Mouse (Mus musculus) forebrain, embryonic 14.5 days (tissue): ENCODE measurements around the gene Dmbt1. TPM values are rescaled to one million over a fixed set of nuclear protein-coding genes. Genes with fewer than 3 reads are reported as not detected.

Experiments
- ATAC-seq: fragments of 200-750 bp; cut with Nextera tagmentation; 2 replicates; pipeline ENCODE4 v1.8.0; 2017; ENCODE audit warnings: mild to moderate bottlenecking, moderate library complexity
- DNase-seq: peaks from one replicate; pipeline ENCODE4 v3.0.0-alpha.2; 2015; ENCODE audit warnings: low spot score
- H3K27ac ChIP-seq: fragments of 300-500 bp; sonication (generic); 2 replicates; pipeline ENCODE4 v1.5.1; 2014; ENCODE audit warnings: low read depth, mild to moderate bottlenecking, control low read depth, low read length, moderate library complexity
- H3K27me3 ChIP-seq: fragments of 300-500 bp; sonication (generic); replicated peaks from 2 replicates; pipeline ENCODE4 v1.6.1; 2014; ENCODE audit warnings: low read length, control low read depth, mixed read lengths; ENCODE audit not compliant: control insufficient read depth, insufficient read depth
- H3K36me3 ChIP-seq: fragments of 300-500 bp; sonication (generic); 2 replicates; pipeline ENCODE4 v1.6.1; 2014; ENCODE audit warnings: low read length, control low read depth; ENCODE audit not compliant: control insufficient read depth, insufficient read depth
- H3K4me1 ChIP-seq: fragments of 300-500 bp; sonication (generic); 2 replicates; pipeline ENCODE4 v1.6.1; 2014; ENCODE audit warnings: antibody characterized with exemption, low read length, control low read depth; ENCODE audit not compliant: control insufficient read depth, insufficient read depth
- H3K4me2 ChIP-seq: fragments of 300-500 bp; sonication (generic); 2 replicates; pipeline ENCODE4 v1.6.1; 2014; ENCODE audit warnings: mild to moderate bottlenecking, control low read depth, low read length
- H3K4me3 ChIP-seq: fragments of 300-500 bp; sonication (generic); 2 replicates; pipeline ENCODE4 v1.5.1; 2014; ENCODE audit warnings: low read depth, low read length, control low read depth
- H3K9ac ChIP-seq: fragments of 300-500 bp; sonication (generic); 2 replicates; pipeline ENCODE4 v1.6.1; 2014; ENCODE audit warnings: mild to moderate bottlenecking, low read length, control low read depth, moderate library complexity
- H3K9me3 ChIP-seq: fragments of 300-500 bp; sonication (generic); replicated peaks from 2 replicates; pipeline ENCODE4 v1.6.1; 2016; ENCODE audit warnings: low read length, control low read depth, mixed read lengths; ENCODE audit not compliant: control insufficient read depth
- WGBS: fragments of 180-500 bp; shearing (Covaris S2); extraction: QIAGEN DNeasy Blood & Tissue Kit; methylation state at CpG from one replicate; pipeline ENCODE4 v1.1.7; 2014; 5-methylcytosine and 5-hydroxymethylcytosine counted together
- polyA plus RNA-seq: library from polyadenylated mRNA; unstranded; fragments of >200 nt; fragmentation: Nextera tagmentation; extraction: Ambion mirVana; gene quantifications from 2 replicates; pipeline ENCODE4 v1.2.1, GENCODE M21; 2014

Dmbt1 gene
- polyA plus RNA-seq, 1 experiment from 2014 or later, result not detected

DNA sequence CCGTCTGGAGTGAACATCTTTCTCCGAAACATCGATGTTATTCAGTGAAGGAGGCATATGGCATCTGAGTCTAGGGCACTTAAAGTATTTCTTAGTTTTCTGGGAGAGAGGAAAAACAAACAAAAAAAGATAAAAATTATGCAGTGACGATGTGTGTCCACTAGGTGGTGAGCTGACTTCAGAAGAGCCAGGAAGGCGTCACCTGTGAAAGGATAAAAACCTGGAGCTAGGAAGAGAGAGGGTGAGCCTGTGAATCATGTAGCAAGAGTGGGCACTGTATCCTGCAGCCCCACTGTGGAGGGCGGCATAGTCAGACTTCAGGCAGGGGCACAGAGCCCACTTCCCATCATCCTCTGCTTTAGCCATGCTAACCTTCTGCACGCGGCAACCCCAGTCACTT is 37.9 kb upstream of the Dmbt1 start:
- Histone ChIP-seq H3K4me3 (no peak overlapping the region), H3K27ac (no peak overlapping the region), H3K36me3 (no peaks in the 10 kb centered on the region), H3K4me2 (no peak overlapping the region), H3K9me3 (no peaks in the 10 kb centered on the region), H3K4me1 (no peaks in the 10 kb centered on the region), H3K27me3 (no peaks in the 10 kb centered on the region), H3K9ac (no peak overlapping the region)
- no peak for ATAC-seq
- peak; percentile 41 for DNase-seq
- 54% methylated on average over 8 of the region's 8 CpGs for WGBS

DNA sequence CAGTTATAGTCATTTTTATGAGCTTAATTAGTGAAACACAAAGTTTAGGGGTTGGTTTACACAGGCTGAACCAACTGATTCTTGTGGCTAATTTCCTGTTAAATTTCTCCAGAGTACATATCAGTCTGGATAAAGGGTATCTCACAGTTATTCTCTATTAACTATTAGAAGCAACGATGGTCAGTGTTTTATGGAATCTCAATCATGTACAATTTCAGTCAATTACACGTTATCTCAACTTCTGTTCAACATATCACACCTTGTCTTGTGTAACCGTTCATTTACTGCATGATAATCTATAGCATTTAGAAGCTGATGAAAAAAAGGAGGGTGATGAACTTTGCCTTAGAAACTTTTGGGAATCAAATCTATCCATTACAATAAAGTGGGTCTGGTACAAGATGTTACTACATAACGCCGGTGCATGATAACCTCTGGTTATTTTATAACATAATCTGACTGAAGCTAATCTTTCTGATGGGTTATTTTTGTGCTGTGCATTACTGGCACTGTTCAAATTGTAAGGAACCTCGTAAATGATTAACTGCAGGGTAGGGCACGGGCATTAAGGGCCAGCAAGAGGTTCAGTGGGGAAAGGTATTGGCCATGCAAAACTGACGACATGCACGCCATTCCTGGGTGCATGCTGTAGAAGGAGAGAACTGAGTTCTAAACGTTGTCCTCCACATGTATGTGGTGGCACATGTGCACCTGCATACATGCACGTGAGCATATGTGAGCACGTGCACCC is 29.7 kb upstream of the Dmbt1 start:
- Histone ChIP-seq H3K36me3 (no peaks in the 10 kb centered on the region), H3K4me3 (no peak overlapping the region), H3K4me2 (no peak overlapping the region), H3K27me3 (no peaks in the 10 kb centered on the region), H3K9ac (no peak overlapping the region), H3K9me3 (peaks cover 5% of the 10 kb centered on the region; the same call in 1 of the 2 replicates), H3K4me1 (no peaks in the 10 kb centered on the region), H3K27ac (no peak overlapping the region)
- WGBS, result 92% methylated on average over 12 of the region's 12 CpGs
- ATAC-seq (no peak), DNase-seq (no peak)

GRCm38 (mm10) chr7:131004071-131004470 is 27.8 kb upstream of the Dmbt1 start:
- Histone ChIP-seq H3K4me3 (no peak overlapping the region), H3K4me2 (no peak overlapping the region), H3K27me3 (no peaks in the 10 kb centered on the region), H3K9ac (no peak overlapping the region), H3K36me3 (no peaks in the 10 kb centered on the region), H3K9me3 (peaks cover 5% of the 10 kb centered on the region; the same call in 1 of the 2 replicates), H3K4me1 (no peaks in the 10 kb centered on the region), H3K27ac (no peak overlapping the region)
- DNase-seq (no peak), ATAC-seq (no peak)
- 86% methylated on average over 5 of the region's 5 CpGs for WGBS

- H3K4me2 ChIP-seq, result no peak overlapping the region
- H3K4me3 ChIP-seq, result no peak overlapping the region
- H3K9ac ChIP-seq, result no peak overlapping the region
- 100% methylated on average over 2 of the region's 2 CpGs for WGBS
- H3K4me1 ChIP-seq, result no peaks in the 10 kb centered on the region
- H3K27ac ChIP-seq, result no peak overlapping the region
- H3K27me3 ChIP-seq, result no peaks in the 10 kb centered on the region
- no peaks in the 10 kb centered on the region for H3K36me3 ChIP-seq
- DNase-seq (no peak), ATAC-seq (no peak)
- peaks cover 5% of the 10 kb centered on the region; the same call in 1 of the 2 replicates for H3K9me3 ChIP-seq
Observed at GRCm38 (mm10) chr7:131007221-131007620, 24.6 kb upstream of the Dmbt1 start.

GRCm38 (mm10) chr7:131009178-131009577 is 22.7 kb upstream of the Dmbt1 start:
- H3K4me3 ChIP-seq, result no peak overlapping the region
- H3K27me3 ChIP-seq, result no peaks in the 10 kb centered on the region
- H3K36me3 ChIP-seq, result no peaks in the 10 kb centered on the region
- 82% methylated on average over 5 of the region's 5 CpGs for WGBS
- no peak overlapping the region for H3K4me2 ChIP-seq
- peaks cover 5% of the 10 kb centered on the region; the same call in 1 of the 2 replicates for H3K9me3 ChIP-seq
- DNase-seq (no peak), ATAC-seq (no peak)
- H3K27ac ChIP-seq, result no peak overlapping the region
- no peaks in the 10 kb centered on the region for H3K4me1 ChIP-seq
- no peak overlapping the region for H3K9ac ChIP-seq

GRCm38 (mm10) chr7:131011901-131012300 is 20.0 kb upstream of the Dmbt1 start:
- 83% methylated on average over 1 of the region's 1 CpGs for WGBS
- no peak overlapping the region for H3K9ac ChIP-seq
- H3K4me1 ChIP-seq, result no peaks in the 10 kb centered on the region
- H3K27me3 ChIP-seq, result no peaks in the 10 kb centered on the region
- ATAC-seq (no peak), DNase-seq (no peak)
- no peak overlapping the region for H3K4me3 ChIP-seq
- H3K4me2 ChIP-seq, result no peak overlapping the region
- H3K27ac ChIP-seq, result no peak overlapping the region
- peaks cover 3% of the 10 kb centered on the region; the same call in 1 of the 2 replicates for H3K9me3 ChIP-seq
- no peaks in the 10 kb centered on the region for H3K36me3 ChIP-seq

DNA sequence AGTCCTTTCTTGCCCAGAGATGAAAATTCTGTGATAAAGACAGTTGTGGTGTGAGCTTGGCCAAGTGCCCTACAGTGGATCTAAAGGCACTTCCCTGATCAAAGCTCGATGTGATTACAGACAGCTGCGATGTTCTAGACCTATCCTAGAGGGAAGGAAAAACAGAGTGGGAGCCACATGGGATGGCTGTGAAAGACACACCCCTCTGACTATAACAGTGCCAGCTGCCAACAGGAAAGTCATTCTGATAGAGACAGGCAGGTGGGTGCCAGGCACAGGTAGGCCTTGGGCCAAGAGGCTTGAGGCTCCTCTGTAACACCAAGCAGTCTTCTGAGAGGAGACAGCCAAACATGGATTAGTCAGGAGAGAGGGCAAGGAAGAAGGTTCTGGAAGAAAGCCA is 12.7 kb upstream of the Dmbt1 start:
- 91% methylated on average over 2 of the region's 2 CpGs for WGBS
- H3K36me3 ChIP-seq, result no peaks in the 10 kb centered on the region

DNA sequence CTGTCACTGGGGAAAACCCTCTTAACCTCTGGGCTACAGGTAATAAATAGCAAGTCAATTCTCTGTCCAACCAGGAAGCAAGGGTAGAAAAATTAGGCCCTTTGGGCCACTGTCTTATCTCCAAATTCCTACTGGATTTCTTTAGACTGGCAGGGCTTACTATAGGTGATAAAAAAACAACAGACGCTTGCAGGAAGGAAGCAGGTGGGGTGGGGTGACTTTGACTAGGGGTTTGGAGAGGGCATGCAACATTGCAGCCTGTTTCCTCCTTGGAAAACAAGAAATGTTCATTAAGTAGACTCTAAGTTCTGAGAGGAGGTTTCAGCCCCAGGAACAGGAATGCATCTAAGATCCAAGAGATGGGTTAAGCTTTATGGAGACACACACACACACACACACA is 7.0 kb upstream of the Dmbt1 start:
- 78% methylated on average over 1 of the region's 1 CpGs for WGBS
- Histone ChIP-seq H3K27ac (no peak overlapping the region), H3K4me2 (no peak overlapping the region), H3K9ac (no peak overlapping the region), H3K4me3 (no peak overlapping the region), H3K4me1 (no peaks in the 10 kb centered on the region), H3K27me3 (no peaks in the 10 kb centered on the region), H3K9me3 (no peaks in the 10 kb centered on the region), H3K36me3 (no peaks in the 10 kb centered on the region)
- DNase-seq (no peak), ATAC-seq (no peak)

More for the DNA sequence above, 12.7 kb upstream of the Dmbt1 start:
- no peak for ATAC-seq
- H3K4me2 ChIP-seq, result no peak overlapping the region
- no peak overlapping the region for H3K9ac ChIP-seq
- no peaks in the 10 kb centered on the region for H3K27me3 ChIP-seq
- peaks cover 5% of the 10 kb centered on the region; the same call in 1 of the 2 replicates for H3K9me3 ChIP-seq
- no peaks in the 10 kb centered on the region for H3K4me1 ChIP-seq
- no peak for DNase-seq
- no peak overlapping the region for H3K27ac ChIP-seq
- no peak overlapping the region for H3K4me3 ChIP-seq

GRCm38 (mm10) chr7:131027557-131027956 is 4.3 kb upstream of the Dmbt1 start:
- Histone ChIP-seq H3K4me3 (no peak overlapping the region), H3K9ac (no peak overlapping the region), H3K27me3 (no peaks in the 10 kb centered on the region), H3K4me2 (no peak overlapping the region), H3K27ac (no peak overlapping the region), H3K9me3 (no peaks in the 10 kb centered on the region), H3K36me3 (no peaks in the 10 kb centered on the region), H3K4me1 (no peaks in the 10 kb centered on the region)
- 90% methylated on average over 1 of the region's 1 CpGs for WGBS
- DNase-seq, result no peak
- ATAC-seq, result no peak
